Mouse (Mus musculus) megakaryocyte progenitor cell, adult 5-6 weeks (primary cell): ENCODE results near the gene Ube2j1. TPM values are rescaled to one million over a fixed set of nuclear protein-coding genes. Genes with fewer than 3 reads are reported as not detected.

Experiments used
- ATAC-seq: replicated peaks from 2 replicates; pipeline ENCODE4 v1.8.0; 2016; ENCODE audit warnings: mild to moderate bottlenecking, moderate TSS enrichment, inconsistent platforms; ENCODE audit not compliant: poor library complexity
- total RNA-seq, 2 experiments: library from RNA; stranded (forward) in 1 of 2; stranded (reverse) in 1 of 2; fragments of 157-497, 149-512 nt in 1 of 2; fragments of 200-1000 nt in 1 of 2; gene quantifications; 2 replicates each; pipeline versions ENCODE4 v1.2.3 to v1.2.4; 2015 to 2017

Gene Ube2j1
- total RNA-seq, 2 experiments from 2014 or later: 48.9 to 54.9 TPM

DNA sequence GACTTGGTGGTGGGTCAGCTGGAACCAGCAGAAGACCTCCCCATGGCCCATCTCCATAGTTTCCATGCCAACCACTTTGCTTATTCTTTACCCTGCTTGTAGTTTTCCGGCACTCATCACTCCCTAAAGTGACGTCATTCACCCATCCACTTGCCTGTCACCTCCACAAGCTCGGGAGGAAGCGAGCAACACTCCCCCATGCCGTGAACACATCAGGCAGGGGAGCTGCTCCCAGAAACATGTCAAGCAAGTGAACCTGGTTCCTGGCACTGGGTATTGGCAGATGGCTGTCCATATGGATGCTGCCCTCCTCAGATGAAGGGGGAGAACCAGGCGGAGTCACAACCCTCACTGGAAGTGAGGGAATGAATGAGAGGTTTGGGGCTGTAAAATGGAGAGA lies 37.7 kb downstream of the Ube2j1 start:
- no peak for ATAC-seq

DNA sequence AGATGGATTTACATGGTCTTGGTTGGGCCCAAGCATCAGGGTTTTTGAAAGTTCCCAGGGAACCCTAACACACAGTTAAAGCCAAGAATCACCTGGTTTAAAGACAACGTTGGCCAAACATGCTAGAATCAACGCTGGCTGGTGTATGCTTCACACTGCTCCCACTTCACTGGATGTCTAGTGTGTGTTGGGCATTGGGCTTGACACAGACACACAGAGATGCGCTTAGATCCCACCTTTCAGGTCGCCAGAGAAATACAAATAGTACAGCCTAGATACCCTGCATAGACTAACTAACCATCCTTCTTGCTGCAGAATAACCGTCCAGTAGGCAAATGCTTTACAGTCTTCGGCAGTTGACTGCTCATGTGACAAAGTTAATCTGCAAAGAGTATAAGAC lies 39.1 kb downstream of the Ube2j1 start:
- no peak for ATAC-seq

DNA sequence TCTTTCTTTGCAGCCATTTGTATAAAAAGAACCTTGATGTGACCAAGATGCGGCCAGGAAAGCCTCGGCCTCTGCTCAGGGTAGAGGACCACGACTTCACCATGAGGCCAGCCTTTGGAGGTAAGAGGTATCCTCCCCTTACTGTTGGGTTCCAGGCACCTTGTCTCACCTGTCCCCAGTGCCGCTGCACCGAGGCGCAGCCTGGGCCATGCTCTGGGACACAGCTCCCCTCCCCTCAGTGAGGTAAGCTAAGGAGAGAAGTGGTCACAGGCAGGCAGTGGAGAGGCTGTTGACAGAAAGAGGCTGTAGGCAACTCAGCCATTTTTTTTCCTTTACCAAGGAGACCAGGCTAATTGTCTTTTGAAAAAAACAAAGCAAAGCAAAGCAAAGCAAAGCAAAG lies 40.1 kb downstream of the Ube2j1 start:
- ATAC-seq: no peak

DNA sequence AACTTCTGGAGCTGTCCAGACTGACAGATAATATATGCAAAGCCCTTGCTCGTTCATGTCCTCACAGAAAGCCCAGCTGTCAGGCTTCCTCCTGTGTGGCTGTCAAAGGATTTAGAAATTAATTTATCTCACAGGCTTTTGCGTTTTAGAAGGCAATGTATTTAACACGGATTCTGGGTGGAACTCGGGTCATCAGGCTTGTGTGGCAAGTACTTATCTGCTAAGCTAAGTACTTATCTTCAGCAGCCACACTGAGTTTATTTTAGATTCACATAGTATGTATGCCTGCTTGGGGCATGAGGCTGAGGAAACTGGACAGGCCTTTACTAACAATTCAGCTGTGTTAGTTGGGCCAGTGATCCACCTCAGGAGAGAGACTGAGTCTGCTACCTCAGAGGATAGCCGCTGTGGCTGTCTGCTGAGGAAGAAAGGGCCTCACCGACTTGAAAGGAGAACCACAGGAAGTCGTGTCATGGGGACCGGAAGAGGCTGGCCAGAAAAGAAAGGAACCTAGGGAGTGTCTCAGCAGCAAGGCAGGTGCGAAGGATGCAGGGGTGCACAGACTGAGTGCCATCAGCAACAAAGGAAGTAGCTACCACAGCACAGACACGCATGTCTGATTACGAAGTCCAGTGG lies 41.4 kb downstream of the Ube2j1 start:
- peak; percentile 92 for ATAC-seq

DNA sequence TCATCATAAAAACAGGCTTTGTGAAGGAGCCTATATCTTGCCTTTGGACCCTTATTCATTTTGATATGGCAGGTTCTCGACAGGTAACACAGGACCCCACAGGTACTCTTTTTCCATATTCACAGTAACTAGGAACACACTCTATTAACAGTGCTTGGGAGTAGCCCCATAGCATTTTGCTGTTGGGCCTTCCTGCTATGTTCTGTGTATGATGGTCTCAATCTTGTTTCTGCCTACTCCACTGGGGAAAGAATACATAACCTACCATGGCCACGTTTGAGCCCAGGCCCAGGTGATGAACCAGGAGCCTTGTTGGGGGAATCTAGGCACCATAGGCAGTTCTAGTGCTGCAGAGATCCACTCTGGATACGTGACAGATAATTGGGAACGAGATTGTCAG lies 43.2 kb downstream of the Ube2j1 start:
- no peak for ATAC-seq

DNA sequence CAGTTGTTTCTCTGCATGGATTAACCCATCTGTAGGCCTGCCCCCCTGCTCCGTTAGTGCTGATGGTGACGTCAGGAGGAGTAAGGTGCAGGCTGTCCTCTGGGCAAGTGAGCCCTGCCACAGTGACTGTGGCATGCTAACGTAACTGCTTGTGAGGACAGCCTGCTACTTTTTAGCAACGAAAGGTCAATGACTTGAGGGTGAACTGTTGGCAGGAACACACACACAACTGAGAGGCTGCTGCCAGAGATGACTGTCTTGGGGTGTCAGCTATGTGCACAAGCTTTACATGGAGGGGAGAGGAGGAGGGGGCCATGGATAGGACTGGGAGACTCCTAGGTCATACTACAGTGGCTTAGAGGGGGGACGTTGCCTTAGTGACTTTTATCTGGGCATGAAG lies 43.6 kb downstream of the Ube2j1 start:
- ATAC-seq: no peak

DNA sequence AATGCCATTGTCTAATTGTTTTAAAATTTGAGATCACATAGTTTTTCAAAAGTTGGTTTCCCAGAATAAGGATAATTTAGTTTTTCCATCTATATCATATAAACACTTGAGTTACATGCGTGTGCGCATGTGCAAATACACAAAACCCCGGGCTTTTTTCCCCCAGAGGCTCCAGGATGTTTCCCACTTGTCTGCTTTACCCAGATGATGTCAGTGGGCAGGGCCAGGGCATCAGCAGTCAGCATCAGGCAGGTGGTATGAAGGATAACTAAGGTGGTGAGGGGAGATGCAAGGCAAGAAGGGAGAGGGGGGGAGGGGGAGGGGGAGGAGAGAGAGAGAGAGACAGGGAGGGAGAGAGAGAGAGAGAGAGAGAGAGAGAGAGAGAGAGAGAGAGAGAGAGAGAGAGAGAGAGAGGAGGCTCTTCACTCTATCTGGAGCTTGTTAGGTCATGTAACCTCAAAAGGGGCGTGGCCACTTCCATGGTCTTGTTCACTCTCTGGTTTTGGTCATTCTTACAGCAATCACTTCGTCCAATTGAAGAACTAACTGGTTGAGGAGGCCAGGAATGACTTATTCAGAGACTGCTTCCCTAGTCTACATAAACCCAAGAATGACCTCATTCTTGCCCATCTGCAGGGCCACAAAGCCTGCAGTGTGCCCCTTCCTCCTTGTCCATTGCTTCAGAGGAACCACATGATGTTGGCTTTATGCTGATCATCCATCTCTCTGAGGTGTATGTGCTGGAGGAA lies 44.7 kb downstream of the Ube2j1 start:
- ATAC-seq: no peak

DNA sequence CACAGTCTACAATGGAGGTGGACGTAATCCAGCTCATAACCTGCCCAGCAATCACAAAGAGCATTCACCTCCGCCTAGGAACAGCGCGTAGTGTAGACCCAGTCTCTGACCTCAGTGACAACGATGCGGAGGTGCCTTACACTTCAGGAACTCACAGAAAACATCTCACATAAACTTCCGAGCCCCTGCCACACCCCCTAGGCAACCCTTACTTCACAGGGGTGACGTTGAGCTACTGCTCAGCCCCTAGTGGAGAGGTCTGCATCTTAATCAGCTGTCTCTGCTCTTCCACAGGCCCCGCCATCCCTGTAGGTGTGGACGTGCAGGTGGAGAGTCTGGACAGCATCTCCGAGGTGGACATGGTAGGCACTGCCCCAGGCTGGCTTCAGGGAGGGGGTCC lies 45.9 kb downstream of the Ube2j1 start:
- ATAC-seq: no peak

DNA sequence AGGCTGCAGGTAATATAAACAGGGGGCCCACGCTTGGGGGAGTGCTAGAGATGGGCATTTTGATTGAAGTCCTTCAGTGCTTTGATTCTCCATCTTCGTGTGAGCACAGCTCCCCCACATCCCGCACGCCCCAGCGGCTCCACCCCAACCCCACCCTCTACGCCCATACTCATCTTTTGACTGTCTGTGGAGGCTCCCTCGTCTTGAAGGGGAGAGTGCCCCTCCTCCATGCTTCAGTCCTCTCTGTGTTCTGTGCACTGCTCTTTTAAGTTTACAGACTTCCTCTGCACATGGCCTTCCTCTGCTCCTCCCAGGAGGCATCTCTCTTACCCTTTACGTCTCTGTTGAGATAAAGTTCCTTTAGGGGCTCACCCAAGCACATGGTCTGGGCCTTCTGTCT lies 46.5 kb downstream of the Ube2j1 start:
- no peak for ATAC-seq

DNA sequence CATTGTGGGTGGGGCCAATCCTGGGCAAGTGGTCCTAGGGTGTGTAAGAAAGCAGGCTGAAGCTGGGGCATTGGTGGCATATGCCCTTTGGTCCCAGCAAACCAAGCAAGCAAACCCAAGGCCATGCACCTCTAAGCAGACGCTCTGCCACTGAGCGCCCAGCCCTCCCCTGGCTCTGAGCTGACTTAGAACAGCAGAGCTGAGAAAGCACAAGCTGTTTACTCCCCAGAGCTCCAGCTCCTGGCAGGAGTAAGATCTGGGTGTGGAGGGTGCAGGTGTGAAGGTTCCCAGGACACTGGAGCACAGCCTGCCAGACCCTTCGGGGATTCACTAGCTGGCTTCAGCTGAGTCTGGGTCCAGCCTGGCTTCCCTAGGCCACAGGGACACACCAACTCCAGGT lies 47.3 kb downstream of the Ube2j1 start:
- no peak for ATAC-seq

DNA sequence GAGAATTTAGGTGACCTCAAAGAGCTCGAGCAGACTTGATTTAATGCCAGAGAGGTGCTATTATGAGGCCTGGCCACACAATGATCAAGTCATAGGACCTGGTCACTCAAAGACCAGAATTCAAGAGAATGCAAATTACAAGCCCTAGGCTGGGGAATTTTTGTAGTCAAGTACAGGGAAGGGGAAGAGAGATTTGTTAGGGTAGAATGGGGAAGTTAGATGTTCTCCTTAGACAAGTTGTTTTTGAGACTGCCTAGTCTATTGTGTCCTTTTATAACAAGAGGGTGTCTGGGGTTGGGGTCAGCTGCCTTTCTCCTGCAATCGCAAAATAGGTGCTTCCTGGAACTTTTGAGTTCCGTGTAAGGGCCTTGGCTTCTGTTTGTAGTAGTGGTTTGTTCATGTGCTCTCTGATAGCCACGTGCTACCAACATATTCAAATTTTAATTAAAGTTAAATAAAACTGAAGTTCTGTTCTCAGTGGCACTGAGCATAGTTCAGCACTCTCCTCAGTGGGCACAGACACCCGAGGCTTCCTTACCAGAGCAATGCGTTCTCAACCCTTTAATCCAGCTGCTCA lies 68.0 kb downstream of the Ube2j1 start:
- no peak for ATAC-seq

Other genes starting within 250 kb of the Ube2j1 start
- gene Lyrm2, start 231.2 kb upstream of the Ube2j1 start, total RNA-seq (2015): 16.4 and 33.8 TPM in 2 replicates
- 58.5 and 87.4 TPM in 2 replicates for gene Lyrm2, start 231.2 kb upstream of the Ube2j1 start, total RNA-seq (2017)
- 0.59 and 0.76 TPM in 2 replicates for gene Ankrd6, start 80.6 kb upstream of the Ube2j1 start, total RNA-seq (2015)
- gene Ankrd6, start 80.6 kb upstream of the Ube2j1 start, total RNA-seq (2017): 0.92 and 0.95 TPM in 2 replicates
- not detected in 2 replicates for gene Rragd, start 48.4 kb upstream of the Ube2j1 start, total RNA-seq (2015)
- gene Rragd, start 48.4 kb upstream of the Ube2j1 start, total RNA-seq (2017): 0.10 TPM in 1 of 2 replicates, not detected in the other
- 0.17 and 0.20 TPM in 2 replicates for gene Gabrr2, start 31.6 kb downstream of the Ube2j1 start, total RNA-seq (2015)
- not detected in 2 replicates for gene Gabrr2, start 31.6 kb downstream of the Ube2j1 start, total RNA-seq (2017)
- not detected in 2 replicates for gene Gabrr1, start 101.1 kb downstream of the Ube2j1 start, total RNA-seq (2015)
- gene Gabrr1, start 101.1 kb downstream of the Ube2j1 start, total RNA-seq (2017): not detected in 2 replicates
- gene Pm20d2, start 158.3 kb downstream of the Ube2j1 start, total RNA-seq (2015): 0.24 and 0.47 TPM in 2 replicates
- 0.37 TPM in 1 of 2 replicates, not detected in the other for gene Pm20d2, start 158.3 kb downstream of the Ube2j1 start, total RNA-seq (2017)
- not detected in 2 replicates for gene Srsf12, start 177.6 kb downstream of the Ube2j1 start, total RNA-seq (2015)
- not detected in 2 replicates for gene Srsf12, start 177.6 kb downstream of the Ube2j1 start, total RNA-seq (2017)